Mouse (Mus musculus): ENCODE measurements around the gene Slc33a1. TPM values are rescaled to one million over a fixed set of nuclear protein-coding genes. Genes with fewer than 3 reads are reported as not detected.

Gene Slc33a1
- total and polyA plus RNA-seq, 3 experiments: 6.0 to 13.4 (median 10.9) TPM

- TF ChIP-seq CTCF (IDR thresholded peaks at IDR 0.05) (no peak), POLR2A (IDR thresholded peaks at IDR 0.05; ENCODE audit: insufficient read depth, low read depth, low read length) (no peak), EP300 (IDR thresholded peaks at IDR 0.05; ENCODE audit: insufficient read depth, low read depth, low read length) (no peak)
- no peaks in the 10 kb centered on the region for H3K4me1 ChIP-seq (ENCODE audit: control insufficient read depth, insufficient read depth, low read length)
- intact Hi-C loops (cut with DNase I): no loop called here
- H3K27me3 ChIP-seq (ENCODE audit: control insufficient read depth, insufficient read depth, low read length): no peaks in the 10 kb centered on the region
- WGBS: under 1% methylated on average over 12 of the region's 12 CpGs
- H3K36me3 ChIP-seq (ENCODE audit: control insufficient read depth, insufficient read depth, low read length): no peaks in the 10 kb centered on the region
- H3K9ac ChIP-seq (ENCODE audit: low read depth, low read length): no peak within 1 kb of the TSS
- H3K4me3 ChIP-seq: peak within 1 kb of the TSS; percentile 46
- DNase-seq: peak; percentile 6 to 27
- H3K27ac ChIP-seq: no peak within 1 kb of the TSS
- H3K79me2 ChIP-seq (replicated peaks; ENCODE audit: control insufficient read depth, insufficient read depth, low read length): no peaks in the 10 kb centered on the region
These were observed 65.3 kb downstream of the Slc33a1 start, which contains the start of gene Plch1 for GRCm38 (mm10) chr3:63899309-63899695. Gene Plch1, minus strand, starts transcription at chr3:63899472.

GRCm38 (mm10) chr3:63898581-63899308, 65.8 kb downstream of the Slc33a1 start:
- TF ChIP-seq EP300 (IDR thresholded peaks at IDR 0.05; ENCODE audit: insufficient read depth, low read depth, low read length): no peak
- no peak for TF ChIP-seq CTCF (IDR thresholded peaks at IDR 0.05)
- no peak for TF ChIP-seq POLR2A (IDR thresholded peaks at IDR 0.05; ENCODE audit: insufficient read depth, low read depth, low read length)
- H3K4me3 ChIP-seq: peak overlapping the region; percentile 46
- DNase-seq: peak; percentile 61
- no peaks in the 10 kb centered on the region for H3K36me3 ChIP-seq (ENCODE audit: control insufficient read depth, insufficient read depth, low read length)
- WGBS: under 1% methylated on average over 41 of the region's 41 CpGs
- no peaks in the 10 kb centered on the region for H3K79me2 ChIP-seq (replicated peaks; ENCODE audit: control insufficient read depth, insufficient read depth, low read length)
- no peaks in the 10 kb centered on the region for H3K4me1 ChIP-seq (ENCODE audit: control insufficient read depth, insufficient read depth, low read length)
- no peaks in the 10 kb centered on the region for H3K27me3 ChIP-seq (ENCODE audit: control insufficient read depth, insufficient read depth, low read length)
- no peak overlapping the region for H3K27ac ChIP-seq
- intact Hi-C loops (cut with DNase I): no loop called here
- no peak overlapping the region for H3K9ac ChIP-seq (ENCODE audit: low read depth, low read length)

GRCm38 (mm10) chr3:63897177-63897576, 67.4 kb downstream of the Slc33a1 start:
- Histone ChIP-seq H3K27ac (no peak overlapping the region), H3K4me1 (ENCODE audit: control insufficient read depth, insufficient read depth, low read length) (no peaks in the 10 kb centered on the region), H3K27me3 (ENCODE audit: control insufficient read depth, insufficient read depth, low read length) (no peaks in the 10 kb centered on the region), H3K79me2 (replicated peaks; ENCODE audit: control insufficient read depth, insufficient read depth, low read length) (no peaks in the 10 kb centered on the region), H3K4me3 (no peak overlapping the region), H3K36me3 (ENCODE audit: control insufficient read depth, insufficient read depth, low read length) (no peaks in the 10 kb centered on the region), H3K9ac (ENCODE audit: low read depth, low read length) (no peak overlapping the region)
- intact Hi-C loops (cut with DNase I): no loop called here
- WGBS: 58% methylated on average over 1 of the region's 1 CpGs
- no peak for DNase-seq
- TF ChIP-seq POLR2A (IDR thresholded peaks at IDR 0.05; ENCODE audit: insufficient read depth, low read depth, low read length): no peak
- no peak for TF ChIP-seq EP300 (IDR thresholded peaks at IDR 0.05; ENCODE audit: insufficient read depth, low read depth, low read length)
- no peak for TF ChIP-seq CTCF (IDR thresholded peaks at IDR 0.05)

DNA sequence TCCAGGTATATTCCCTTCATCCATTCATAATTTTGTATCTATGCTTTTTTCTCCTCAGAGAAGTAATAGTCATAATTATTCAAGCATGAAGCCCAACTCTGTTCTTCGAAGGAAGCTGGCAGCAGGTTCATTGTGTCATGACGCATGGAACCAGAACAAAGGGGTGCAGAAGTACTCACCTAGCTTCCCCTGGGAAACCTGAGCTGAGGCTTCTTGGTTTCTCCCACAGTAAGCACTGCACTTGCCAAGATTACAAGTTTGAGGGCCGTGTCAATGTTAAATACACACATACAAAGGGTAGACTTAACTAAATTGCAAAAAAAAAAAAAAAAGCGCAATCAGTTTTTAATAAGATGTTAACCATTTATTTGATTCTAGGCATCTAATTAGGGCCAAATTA, 68.3 kb downstream of the Slc33a1 start:
- Histone ChIP-seq H3K4me3 (no peak overlapping the region), H3K27me3 (ENCODE audit: control insufficient read depth, insufficient read depth, low read length) (no peaks in the 10 kb centered on the region), H3K27ac (no peak overlapping the region), H3K36me3 (ENCODE audit: control insufficient read depth, insufficient read depth, low read length) (no peaks in the 10 kb centered on the region), H3K9ac (ENCODE audit: low read depth, low read length) (no peak overlapping the region), H3K4me1 (ENCODE audit: control insufficient read depth, insufficient read depth, low read length) (no peaks in the 10 kb centered on the region), H3K79me2 (replicated peaks; ENCODE audit: control insufficient read depth, insufficient read depth, low read length) (no peaks in the 10 kb centered on the region)
- intact Hi-C loops (cut with DNase I): no loop called here
- TF ChIP-seq POLR2A (IDR thresholded peaks at IDR 0.05; ENCODE audit: insufficient read depth, low read depth, low read length) (no peak), CTCF (IDR thresholded peaks at IDR 0.05) (no peak)
- 92% methylated on average over 4 of the region's 4 CpGs for WGBS
- DNase-seq: no peak

GRCm38 (mm10) chr3:63895786-63896185, 68.8 kb downstream of the Slc33a1 start:
- Histone ChIP-seq H3K4me1 (ENCODE audit: control insufficient read depth, insufficient read depth, low read length) (no peaks in the 10 kb centered on the region), H3K4me3 (no peak overlapping the region), H3K9ac (ENCODE audit: low read depth, low read length) (no peak overlapping the region), H3K27me3 (ENCODE audit: control insufficient read depth, insufficient read depth, low read length) (no peaks in the 10 kb centered on the region), H3K36me3 (ENCODE audit: control insufficient read depth, insufficient read depth, low read length) (no peaks in the 10 kb centered on the region), H3K27ac (no peak overlapping the region), H3K79me2 (replicated peaks; ENCODE audit: control insufficient read depth, insufficient read depth, low read length) (no peaks in the 10 kb centered on the region)
- DNase-seq: no peak
- WGBS: 67% methylated on average over 2 of the region's 2 CpGs
- intact Hi-C loops (cut with DNase I): no loop called here
- TF ChIP-seq EP300 (IDR thresholded peaks at IDR 0.05; ENCODE audit: insufficient read depth, low read depth, low read length): no peak
- no peak for TF ChIP-seq CTCF (IDR thresholded peaks at IDR 0.05)
- TF ChIP-seq POLR2A (IDR thresholded peaks at IDR 0.05; ENCODE audit: insufficient read depth, low read depth, low read length): no peak

DNA sequence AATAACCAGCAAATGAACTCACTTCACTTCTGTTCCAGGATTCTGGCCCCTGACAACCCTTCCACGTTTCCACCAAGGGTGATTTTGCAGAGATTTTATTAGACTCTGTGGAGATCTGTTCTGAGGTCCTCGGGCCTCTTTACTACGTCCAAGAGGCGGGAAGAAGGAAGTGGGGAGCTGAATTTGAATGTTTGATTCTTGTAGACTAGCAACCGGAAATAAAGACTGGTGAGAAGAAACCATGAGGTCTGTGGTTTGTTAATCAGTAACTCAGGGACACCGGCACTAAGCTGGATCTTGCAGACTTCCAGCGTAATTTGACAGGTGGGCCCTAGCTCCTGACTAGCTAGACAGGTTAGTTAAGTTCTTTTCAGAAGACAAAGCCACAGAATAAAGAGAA, 70.9 kb downstream of the Slc33a1 start:
- no peak overlapping the region for H3K9ac ChIP-seq (ENCODE audit: low read depth, low read length)
- H3K79me2 ChIP-seq (replicated peaks; ENCODE audit: control insufficient read depth, insufficient read depth, low read length): no peaks in the 10 kb centered on the region
- H3K4me3 ChIP-seq: no peak overlapping the region
- TF ChIP-seq EP300 (IDR thresholded peaks at IDR 0.05; ENCODE audit: insufficient read depth, low read depth, low read length): no peak
- no peak for TF ChIP-seq POLR2A (IDR thresholded peaks at IDR 0.05; ENCODE audit: insufficient read depth, low read depth, low read length)
- no peak for TF ChIP-seq CTCF (IDR thresholded peaks at IDR 0.05)
- no peaks in the 10 kb centered on the region for H3K27me3 ChIP-seq (ENCODE audit: control insufficient read depth, insufficient read depth, low read length)
- DNase-seq: no peak
- intact Hi-C loops (cut with DNase I): no loop called here
- H3K27ac ChIP-seq: no peak overlapping the region
- WGBS: 64% methylated on average over 7 of the region's 7 CpGs
- H3K36me3 ChIP-seq (ENCODE audit: control insufficient read depth, insufficient read depth, low read length): no peaks in the 10 kb centered on the region
- H3K4me1 ChIP-seq (ENCODE audit: control insufficient read depth, insufficient read depth, low read length): no peaks in the 10 kb centered on the region

All from heart, adult 2 months (tissue).